Mouse (Mus musculus) granulocyte monocyte progenitor cell, adult 5-6 weeks (primary cell): ENCODE results near the gene Rnf220. TPM values are rescaled to one million over a fixed set of nuclear protein-coding genes. Genes with fewer than 3 reads are reported as not detected.

ENCODE experiments used
- ATAC-seq: replicated peaks from 2 replicates; pipeline ENCODE4 v1.8.0; 2016; ENCODE audit warnings: mild to moderate bottlenecking, moderate TSS enrichment, inconsistent platforms; ENCODE audit not compliant: poor library complexity, severe bottlenecking
- total RNA-seq, 2 experiments: library from RNA; stranded (forward) in 1 of 2; stranded (reverse) in 1 of 2; fragments of 200-712, 200-1000 nt in 1 of 2; fragments of >200 nt in 1 of 2; fragmentation: Nextera tagmentation in 1 of 2; gene quantifications; 2 replicates each; pipeline ENCODE4 v1.2.3; 2014 to 2017

Gene Rnf220
- total RNA-seq, 2 experiments from 2014 or later = 68.2 to 90.2 TPM

DNA sequence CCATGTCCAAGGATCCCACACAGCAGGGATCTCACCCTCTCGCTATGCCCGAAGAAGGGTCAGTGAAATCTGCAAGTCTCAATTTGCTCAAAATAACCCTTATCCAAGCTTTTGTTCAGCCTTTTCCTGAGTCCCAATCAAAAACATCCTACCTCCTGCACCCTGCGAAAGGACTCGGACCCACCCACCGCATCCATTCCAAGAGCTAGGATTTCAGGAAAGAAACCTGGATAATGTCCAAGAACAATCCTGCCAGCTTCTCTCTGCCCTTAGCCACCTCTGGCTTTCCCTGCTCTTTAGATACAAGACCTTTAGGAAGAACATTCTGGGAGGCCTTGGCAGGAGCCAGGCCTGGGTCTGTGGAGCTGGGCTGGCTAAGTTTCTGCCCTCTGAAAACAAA, 144.8 kb downstream of the Rnf220 start:
- ATAC-seq = no peak

DNA sequence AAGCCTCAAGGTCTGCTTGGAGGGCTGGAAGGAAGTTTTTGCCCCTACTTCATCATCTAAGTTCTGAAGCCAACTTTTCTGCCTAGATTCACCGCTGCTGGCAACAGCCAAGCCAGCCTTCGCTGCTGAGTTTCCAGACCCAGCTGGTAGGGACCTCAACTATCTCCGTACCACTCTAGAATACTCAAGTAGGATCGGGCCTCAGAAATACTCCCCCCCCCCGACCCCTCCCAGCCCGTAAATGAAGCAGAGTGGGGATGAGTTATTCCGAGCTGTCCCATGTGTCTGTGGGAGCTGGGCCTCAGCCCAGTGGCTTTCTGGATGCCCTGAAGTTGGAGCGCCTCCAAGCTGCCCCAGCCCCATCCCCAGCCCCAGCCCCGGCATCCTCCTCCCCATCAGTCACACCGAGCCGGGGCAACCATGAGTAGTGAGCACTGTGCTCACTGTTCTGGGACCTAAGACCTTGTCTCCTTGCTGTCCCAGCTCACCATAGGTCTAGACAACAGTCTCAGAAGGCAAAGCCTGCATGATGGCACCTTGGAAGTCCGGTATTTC, 146.6 kb downstream of the Rnf220 start:
- no peak for ATAC-seq

DNA sequence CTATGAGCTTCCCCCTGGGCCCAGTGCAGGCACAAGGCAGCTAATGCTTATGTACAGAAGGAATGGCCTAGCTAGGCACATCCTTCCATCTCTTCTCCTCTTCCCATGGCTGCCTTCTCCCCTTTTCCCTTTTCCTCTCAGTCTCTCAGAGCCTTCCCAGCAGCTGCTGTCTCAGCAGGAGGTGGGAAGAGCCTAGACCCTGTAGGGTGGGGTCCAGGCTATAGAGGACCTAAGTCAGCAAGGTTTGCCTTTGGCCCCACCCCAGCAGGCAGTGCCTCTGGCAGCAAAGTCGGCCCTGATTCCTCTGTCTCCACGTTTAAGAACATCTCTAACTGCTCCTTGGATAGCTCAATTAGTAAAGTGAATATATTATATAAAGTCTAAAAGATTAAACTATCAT, 147.5 kb downstream of the Rnf220 start:
- no peak for ATAC-seq

DNA sequence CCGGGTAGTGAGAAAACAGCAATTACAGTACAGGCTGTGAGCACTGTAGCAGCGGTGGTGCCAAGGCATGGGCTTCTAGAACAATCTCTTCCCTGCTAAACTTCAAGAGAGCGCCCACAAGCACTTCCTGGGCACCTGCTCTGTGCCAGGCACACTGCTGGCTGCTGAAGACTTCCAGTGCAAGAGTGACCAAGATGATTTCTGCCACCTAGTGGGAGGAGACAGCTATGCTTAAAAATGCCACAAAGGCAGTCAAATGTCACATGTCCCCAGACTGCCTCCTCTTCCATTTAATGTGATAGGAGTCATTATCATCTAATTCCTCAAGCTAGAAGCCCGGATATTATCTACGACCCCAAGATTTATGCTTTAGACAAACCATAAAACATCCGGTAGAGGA, 150.8 kb downstream of the Rnf220 start:
- ATAC-seq = peak; percentile 54

DNA sequence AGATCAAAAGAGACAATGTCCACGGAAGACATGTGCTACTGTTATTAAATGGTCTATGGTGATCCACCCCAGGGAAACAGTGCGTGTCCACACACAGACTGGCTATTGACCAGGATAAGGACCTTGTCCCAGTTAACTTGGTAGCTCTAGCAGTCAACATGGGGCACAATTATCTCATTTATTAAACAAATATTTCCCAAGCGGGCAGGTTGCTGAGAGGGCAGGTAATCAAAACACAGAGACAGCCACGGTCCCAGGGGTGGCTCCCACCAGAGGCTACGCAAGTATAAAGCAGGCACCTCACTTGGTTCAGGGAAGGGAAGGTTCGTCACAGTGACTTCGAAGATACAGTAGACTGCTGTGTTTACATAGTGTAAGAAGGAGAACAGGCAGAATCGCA, 153.5 kb downstream of the Rnf220 start:
- no peak for ATAC-seq

DNA sequence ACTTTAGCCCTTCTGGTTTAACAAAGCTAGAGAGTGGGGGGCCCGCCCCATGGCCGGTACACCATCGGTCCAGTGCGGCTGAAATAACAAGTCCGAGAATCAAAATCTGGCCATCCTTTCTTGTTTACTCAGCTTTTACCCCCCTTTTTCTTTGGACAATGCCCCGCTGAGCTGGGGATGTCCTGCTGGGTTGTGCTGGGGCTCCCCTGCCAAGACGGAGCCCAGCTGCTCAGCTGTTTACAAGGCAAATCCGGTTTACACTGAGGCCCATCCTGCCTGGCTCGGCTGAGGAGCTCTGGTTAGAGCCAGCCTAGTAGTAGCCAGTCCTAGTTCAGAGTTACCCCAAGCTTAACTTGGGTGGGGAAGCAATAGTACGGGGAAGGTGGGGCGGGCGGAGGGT, 154.1 kb downstream of the Rnf220 start:
- ATAC-seq = no peak

DNA sequence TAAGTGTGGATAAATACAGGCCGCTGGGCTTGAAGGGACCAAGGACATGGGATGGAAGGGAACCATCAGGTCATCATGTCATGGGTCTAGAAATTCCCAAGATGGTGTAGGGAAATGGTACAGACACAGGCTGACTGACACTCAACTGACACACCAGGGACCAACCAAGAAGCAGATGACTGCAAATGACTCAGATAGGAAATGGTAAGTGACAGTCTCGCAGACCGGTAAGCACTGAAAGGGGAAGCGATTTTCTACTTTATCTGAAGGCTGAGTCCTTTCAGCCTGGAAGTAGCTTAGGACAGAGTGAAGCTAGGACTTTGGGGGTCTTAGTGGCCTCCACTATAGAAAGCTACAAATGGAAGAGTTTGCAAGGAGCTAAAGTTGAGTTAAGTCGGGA, 155.6 kb downstream of the Rnf220 start:
- peak; percentile 61 for ATAC-seq

DNA sequence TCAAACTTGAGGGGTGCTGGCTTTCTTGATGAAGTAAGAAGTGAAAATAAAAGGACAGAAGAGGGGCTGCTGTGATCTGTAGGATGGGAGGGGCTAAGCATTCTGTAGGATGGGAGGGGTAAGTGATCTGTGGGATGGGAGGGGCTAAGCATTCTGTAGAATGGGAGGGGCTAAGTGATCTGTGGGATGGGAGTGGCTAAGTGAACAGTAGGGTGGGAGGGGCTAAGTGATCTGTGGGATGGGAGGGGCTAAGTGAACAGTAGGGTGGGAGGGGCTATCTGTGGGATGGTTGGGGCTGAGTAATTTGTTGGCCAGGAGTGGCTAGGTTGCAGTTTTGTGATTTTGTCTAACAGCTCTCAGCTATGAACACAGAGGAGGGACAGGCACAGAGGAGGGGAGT, 157.1 kb downstream of the Rnf220 start:
- peak; percentile 70 for ATAC-seq

DNA sequence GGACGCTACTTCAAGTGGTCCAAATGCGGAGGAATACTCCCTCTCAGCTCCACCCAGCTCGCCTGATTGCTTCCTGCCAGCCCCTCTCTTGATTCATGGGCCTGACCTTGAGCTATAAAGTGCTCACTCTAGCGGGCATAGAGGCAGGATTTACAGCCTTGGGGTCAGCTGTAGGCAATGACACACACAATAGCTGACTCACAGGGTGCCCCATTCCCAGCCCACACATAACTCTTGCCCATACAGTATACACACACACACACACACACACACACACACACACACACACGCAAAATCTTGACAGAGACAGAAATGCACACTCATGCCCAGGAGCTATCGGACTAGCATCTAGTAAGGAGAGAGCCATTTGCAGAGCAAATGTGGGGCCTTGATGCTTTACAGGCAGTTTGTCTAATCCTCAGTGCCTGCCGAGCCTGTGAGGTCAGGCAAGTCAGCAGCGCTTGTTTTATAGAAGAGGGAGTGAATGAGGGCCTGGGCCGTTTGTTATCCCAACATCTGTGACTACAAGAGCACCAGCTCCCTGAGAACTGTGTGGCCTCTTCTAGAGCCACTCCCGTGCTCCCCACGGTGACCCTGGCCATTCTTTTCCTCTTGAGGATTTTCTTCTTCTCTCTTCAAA, 165.9 kb downstream of the Rnf220 start:
- ATAC-seq = no peak

DNA sequence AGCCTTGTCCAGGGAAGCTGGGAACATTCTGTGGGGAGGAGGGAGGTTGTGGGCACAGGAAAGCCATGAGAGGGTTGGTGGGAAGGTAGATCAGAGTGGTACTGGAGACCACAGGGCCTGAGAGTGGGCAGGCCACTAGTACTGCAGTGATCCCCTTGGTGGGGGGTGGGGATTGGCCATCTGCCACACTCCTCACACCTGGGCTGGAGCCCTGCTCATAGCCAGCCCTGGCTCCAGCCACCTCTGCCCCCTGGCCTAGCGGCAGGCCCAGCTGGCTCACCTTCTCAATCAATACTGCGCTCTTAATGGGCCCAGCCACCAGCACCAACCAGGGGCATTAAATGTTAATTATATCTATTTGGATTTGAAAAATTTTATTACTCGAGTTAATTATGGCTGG, 166.7 kb downstream of the Rnf220 start:
- no peak for ATAC-seq

DNA sequence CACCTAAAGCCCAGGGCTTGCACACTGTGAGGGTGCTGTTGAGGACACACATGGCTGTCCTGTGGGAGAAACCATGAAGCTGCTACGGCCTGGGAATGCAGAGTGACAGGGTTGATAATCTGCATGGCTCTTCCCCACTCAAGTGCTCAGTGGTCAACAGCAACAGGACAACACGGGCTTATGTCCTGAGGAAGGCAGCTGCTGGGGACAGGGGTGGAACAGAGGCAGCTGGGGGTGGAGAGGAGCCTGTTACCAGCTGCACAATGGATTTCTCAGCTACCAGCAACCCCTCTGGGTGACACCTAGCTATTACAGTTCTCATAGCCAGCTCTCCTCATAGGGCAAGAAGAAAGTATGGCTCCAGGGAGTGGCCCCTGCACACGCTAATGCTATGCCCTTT, 169.9 kb downstream of the Rnf220 start:
- ATAC-seq = no peak

DNA sequence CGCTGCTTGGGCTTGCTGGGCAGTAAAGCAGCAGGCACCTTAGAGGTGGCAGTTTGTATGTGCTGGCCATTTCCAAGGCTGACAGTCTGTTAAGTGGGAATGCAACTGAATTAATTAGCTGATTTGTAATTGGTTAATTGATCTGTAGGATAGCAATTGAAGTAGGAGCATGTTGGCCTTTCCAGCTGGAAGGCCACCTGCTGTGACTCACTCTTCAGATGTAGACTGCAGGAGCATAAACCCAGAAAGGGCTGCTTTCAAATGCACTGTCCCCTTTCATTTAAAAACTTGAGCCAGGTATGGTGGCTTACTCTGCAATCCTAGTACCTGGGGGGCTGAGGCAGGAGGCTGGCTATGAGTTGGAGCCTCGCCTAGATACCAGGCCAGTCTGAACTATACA, 171.8 kb downstream of the Rnf220 start:
- ATAC-seq = no peak

DNA sequence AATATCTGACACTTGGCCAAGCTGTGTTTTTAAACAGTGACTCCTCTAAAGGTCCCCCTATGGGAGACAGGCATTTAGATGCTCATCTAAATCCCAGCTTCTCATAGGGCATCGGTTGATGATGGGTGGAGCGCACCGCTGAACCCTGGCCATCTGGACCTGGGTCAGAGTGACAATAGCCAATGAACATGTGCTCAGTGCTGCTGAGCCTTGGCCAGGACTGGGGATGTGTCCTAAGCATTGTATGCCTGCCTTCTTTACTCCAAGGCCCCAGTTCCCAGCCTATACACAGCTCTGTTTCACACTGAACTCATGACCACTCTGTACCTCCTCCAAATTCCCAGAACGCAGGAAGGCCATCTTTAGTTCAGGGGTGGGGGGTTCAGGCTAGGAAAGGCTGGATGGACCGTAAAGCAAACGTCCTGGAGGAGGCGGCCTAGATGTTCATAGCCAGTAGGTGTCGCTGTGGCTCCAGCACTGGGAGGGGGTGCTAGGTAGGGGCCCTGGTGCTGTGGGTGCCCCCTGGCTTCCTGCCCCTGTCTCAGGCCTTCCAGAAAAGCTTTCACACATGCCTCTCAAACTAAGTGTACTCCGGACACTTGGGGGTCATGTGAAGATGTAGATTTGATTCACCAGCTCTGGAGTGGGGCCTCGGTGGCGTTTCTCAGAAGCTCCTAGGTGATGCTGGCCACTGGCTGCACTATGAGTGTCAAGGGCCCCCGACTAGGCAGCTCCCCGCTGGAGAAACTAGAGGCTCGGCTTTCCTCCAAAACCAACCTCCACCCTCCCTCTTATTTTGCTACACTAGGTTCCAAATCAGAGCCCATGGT, 173.1 kb downstream of the Rnf220 start:
- ATAC-seq = peak; percentile 87

DNA sequence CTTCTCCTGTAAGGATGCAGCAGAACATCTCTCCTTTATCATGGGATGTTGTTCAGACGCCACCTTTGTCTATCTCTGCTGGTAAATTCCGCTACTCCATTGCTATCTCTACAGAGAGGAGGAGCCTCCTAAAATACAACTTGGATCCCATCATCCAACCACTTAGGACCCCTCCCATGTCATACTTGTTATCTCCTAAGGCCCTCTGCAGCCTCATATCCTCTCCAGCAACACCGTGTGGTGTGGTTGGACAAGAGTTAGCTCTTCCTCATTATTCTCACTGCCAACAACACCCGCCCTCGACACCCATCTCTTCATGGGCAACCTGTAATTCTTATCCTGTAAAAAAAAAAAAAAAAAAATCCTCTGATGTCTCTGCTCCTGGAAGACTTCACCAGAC, 175.8 kb downstream of the Rnf220 start:
- ATAC-seq = no peak

DNA sequence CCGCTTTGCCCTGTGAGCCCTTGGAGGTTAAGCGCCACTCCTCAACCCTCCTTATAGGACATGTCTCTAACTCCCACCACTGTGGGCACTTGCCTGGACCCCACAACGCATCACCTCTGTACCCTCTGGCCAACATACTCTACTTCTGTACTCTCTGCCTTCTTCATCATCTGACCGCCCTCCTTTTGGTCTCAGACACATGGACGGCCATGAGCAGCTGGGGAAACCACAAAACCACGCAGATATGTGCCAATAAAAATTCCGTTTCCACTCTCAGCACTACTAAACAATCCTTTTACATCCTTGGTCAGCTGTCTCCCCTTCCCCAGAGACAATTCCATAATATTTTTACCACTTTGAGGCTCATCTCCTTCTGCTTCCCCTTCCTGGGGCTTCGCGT, 178.3 kb downstream of the Rnf220 start:
- peak; percentile 54; the same call in 1 of the 2 replicates for ATAC-seq

DNA sequence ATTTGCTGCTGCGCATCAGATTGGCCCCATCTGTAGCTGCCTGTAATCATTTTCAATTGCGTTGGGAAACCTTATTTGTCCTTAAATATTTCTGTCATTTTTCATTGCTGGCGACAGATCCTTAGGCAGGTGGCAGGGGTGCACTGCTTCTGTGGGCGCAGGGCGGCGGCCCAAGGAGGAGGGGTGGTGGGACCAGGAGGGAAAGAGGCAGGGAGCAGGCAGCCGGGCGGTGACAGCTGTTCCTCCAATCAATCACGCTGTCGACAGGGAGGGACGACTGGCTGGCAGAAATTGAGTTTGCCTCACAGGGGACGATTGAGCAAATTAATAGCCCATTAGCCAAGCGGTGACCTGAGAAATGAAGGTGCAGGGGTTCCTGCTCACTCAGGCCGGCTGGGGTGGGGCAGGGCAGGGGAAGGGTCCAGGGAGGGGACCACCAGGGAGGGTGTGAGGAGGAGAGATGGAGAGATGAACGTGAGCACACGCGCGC, 179.1 kb downstream of the Rnf220 start:
- no peak for ATAC-seq

DNA sequence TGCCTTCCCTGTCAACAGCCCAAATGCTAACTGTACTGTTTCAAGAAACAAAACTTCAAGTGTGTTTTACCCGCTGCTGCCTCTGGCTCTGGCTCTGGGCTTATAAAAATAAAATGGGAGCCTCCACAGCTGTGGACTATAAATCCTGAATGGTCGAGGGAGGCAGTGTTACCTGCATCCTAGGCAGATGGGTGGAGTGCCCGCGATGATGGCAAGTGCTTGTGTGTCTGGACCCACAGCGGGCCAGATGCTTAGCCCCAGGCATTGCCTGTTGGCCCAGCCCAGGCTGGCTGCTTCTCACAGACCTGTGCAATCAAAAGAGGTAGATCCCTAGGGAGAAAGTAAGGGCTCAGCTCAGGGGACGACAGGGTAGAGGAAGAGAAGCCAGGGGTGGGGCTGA, 180.1 kb downstream of the Rnf220 start:
- no peak for ATAC-seq

DNA sequence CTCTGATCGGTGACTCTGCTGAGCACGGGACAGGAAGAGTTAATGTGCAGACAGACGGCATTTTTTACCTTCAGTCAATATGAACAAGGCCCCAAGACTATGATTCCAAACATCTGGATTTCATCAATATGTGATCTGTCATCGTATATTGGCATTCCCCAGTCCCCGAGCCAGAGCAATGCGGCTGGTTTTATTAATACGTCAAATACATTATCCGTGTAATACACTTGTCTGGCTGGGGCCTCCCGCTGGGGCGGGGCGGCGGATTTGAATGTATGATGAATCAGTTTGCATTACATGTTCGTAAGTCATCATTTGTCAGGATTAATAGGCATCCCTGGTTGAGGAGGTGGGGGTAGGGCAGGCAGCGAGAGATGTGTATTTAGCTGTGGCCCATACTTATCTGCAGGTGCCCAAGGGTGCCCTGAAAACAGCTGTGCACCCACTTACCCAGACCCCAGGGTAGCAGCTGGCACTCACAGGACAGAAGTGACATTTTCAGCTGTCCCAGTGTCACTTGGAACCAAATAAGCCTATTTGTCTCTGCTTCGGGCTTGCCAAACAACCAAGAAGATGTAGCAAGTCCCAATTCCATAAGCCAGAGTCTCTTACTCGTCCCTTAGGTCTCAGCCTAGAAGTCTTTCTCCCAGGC, 181.9 kb downstream of the Rnf220 start:
- ATAC-seq = no peak

DNA sequence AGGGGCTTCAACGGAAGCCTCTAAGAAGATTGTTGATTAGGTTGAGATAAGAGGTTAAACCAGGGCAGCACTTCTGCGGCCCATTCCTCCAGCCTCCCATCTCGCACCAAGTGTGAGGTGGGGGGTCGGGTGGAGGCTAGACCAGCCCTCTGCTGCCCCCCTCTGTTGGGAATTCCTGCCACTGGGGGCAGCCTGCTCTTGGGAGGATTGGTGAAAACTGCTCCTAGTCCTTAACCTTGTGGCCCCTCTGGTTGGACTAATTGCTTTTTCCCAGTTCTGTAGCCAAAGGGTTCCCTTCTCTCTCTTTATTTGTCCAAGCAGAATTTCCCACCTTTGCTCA, 183.8 kb downstream of the Rnf220 start:
- no peak for ATAC-seq

DNA sequence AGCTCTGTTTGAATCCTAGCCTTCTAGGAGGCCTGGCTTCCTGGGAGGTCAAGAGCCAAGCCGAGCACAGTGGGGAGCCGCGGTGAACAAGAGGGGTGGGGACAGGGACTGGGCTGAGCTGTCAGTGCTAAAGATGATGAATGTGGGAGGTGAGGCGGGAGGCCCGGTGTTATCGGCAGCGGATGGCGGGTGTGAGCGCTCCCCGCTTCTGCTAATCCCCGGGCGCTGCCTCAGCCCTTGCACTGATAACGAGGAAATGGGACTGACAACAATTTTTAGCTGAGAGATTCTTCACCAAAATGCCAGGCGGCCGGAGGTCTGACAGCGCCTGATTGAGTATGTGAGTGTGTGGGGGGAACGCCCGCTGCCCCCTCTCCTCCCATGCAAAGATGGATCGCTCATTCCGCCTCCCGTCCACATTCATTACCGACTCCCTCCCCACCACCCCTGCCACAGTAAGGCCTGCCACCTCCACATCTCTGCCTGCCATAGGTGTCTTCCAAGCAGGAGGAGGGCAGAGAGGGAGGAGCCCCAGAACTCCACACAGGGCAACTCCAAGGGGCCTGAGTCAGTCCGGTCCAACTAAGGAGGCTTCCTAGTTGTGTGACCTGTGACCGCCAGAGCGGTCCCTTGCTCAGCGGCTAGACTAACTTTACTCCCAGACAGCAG, 184.3 kb downstream of the Rnf220 start:
- no peak for ATAC-seq

DNA sequence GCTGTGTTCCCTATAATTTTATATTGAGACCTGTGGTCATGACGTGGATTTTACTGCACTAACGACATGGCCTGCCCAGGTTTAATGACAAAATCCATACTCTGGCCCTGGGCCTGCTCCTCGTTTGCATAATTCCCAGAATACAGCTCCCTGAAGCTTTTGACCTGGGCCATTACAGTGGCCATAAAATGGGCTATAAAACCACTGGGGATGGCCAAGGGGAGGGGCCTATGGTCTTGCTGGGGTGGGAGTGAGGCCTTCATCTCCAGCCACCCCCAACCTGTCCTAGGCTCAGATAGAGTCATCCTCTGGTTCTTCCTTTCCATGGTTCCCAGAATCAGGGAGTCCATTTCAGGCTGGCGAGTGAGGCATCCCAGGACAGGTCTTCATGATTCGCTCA, 185.0 kb downstream of the Rnf220 start:
- ATAC-seq = no peak
